Mouse (Mus musculus) neural tube, embryonic 10.5 days (tissue): ENCODE data around the gene Frem1.

Experiments
- DNase-seq: peaks from one replicate; pipeline ENCODE4 v3.0.0-alpha.2; 2017; ENCODE audit warnings: low spot score; ENCODE audit errors: extremely low spot score

The Frem1 gene

DNA sequence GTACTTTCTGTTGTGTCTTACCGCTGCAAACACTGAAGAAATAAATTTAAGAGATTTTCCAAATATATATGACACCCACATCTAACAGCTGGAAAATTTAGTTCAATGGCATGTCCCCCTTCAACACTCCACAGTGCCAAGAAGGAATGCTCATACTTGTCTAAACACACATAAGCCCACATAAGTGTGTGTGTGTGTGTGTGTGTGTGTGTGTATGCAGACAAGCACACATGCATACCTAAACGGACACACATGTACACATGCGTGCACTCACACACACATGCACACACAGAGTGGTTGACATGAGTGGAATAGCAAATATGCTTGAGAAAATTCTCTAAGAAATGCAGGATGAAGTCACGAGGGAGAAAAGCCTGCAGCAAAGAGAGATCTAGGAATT lies 179.6 kb downstream of the Frem1 start:
- DNase-seq, result no peak

DNA sequence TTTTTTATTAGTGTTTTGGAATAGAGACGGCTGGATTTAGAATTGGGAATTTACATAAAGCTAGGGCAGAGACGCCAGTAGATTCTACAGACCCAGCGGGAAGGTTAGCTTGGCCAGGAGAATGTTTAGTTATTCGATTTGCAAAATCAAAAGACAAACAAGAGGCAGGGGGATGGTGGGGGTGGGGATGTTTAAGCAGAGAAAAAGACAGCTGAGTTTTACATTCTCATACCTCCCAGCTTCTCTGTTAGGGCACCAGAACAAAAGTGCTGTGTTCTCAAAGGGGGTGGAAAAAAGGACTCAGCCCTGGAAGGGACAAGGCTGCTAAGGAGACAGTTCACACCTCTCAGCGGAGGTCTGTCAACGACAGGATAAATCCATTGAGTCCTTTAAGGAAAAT lies 180.0 kb downstream of the Frem1 start:
- DNase-seq, result no peak

DNA sequence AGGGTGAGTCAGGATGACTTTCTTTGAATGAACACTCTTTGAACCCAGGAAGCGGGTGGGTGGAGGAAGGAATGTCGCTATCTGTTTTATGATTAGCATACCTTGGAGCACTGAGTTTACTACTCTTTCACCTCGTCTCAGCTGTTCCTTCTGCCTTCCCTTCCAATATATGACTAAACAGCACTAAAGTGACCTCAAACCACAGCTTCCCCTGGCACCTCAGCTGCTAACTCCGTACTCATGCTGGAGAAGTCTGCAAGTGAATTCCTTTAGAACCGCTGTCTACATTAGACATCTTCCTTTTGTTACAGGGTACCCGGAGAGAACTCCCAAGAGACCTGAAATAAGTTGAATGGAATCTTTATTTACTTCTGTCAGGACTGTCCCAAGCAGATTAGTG lies 181.2 kb downstream of the Frem1 start:
- DNase-seq, result no peak

DNA sequence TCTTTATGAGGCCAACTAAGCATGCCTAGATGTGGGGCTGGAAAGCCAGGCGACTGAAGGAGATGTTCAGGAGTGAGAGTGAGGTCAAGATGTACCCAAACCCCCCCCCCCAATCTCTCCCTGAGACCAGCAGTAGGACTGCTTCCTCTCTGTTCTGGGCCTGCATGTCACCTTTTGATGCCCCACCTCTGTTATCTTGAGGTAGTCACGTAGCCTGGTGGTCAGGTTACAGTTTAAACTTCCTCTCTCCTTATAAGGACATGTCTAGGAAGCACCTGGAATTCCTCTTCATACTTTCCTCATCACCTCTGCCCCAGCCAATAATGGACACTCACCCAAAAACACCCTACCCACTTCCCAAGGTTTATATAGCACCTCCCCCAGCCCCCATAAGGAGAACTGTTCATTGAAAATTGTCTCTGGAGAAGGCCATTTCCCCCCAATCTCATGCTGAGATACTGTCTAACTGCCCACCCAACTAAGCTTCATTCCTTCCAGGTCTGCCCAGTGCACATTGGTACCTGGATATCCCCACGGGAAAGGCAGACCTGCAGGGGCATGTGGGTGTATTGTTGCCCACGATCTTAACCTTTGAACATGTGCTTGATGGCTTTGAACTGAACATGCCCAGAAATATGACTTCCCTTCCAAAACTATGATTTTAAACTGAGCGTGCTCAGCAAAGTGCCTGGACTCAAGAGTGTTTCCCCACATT lies 184.3 kb downstream of the Frem1 start:
- no peak for DNase-seq

DNA sequence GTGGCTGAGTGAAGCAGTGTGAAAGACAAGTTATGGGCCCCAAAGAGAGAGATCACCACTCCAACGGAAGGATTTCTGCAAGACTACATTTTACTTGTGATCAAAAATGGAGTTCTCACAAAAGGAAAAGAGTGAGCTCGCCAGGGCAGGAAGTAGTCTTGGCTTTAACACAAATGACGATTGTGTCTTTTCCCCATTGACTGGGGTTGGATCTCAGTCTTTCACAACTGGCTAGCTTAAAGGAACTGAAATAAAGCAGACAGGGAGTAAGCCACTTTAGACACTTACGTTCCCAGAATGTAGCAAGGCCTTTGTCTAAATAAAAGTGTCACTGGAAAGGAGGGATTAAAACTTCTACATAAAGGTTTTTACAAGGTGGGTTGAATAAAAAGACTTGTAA lies 185.0 kb downstream of the Frem1 start:
- DNase-seq, result no peak

DNA sequence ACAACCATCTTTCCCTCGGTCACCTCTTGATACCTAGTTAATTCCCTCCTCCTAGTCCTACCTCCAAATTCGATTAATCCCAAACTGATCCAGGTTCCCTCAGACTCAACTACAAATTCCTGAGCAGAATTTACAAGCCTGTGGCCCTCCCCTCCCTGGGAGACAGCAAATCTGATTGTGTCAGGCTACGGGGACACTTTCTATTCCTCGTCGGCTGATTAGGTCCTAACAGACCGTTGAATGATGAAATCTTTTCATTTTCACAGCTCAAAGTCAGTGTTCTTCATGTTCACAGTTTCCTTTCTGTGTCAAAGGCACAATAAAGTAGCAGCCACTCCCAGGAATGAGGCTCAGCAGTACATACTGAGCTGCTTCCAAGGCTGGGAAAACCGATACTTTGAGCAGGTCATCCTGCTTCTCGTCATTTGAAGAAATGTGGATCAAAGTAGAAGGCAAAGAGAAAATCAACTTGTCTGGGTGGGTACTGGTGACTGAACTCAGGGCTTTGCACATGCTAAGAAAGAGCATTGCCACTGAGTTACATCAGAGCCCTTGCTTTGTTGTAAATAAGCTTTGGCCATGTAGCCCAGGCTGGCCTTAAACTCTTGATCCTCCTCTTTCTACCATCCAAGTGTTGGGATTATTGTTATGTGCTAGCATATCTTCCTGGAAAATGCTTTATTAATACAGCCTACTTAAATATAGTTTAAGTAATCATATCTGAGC lies 187.0 kb downstream of the Frem1 start:
- DNase-seq, result no peak

DNA sequence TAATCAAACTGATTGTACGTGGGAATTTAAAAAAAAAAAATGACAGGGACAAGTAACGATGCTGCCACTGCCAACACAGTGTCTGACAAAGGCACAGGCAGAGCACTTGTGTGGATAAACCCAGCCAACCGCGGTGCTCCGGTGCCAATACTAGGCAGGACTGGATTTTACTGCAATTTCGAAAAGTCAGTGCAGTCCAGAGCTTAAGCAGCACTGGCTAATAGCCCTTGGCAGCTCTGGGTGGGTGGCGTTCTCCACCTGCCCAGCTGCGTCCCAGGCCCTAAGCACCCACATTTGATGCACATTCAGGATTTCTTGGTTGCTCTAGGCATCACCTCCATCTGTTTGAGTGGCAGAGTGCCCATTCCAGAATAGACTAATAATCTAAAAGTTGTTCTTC lies 188.8 kb downstream of the Frem1 start:
- DNase-seq, result no peak

DNA sequence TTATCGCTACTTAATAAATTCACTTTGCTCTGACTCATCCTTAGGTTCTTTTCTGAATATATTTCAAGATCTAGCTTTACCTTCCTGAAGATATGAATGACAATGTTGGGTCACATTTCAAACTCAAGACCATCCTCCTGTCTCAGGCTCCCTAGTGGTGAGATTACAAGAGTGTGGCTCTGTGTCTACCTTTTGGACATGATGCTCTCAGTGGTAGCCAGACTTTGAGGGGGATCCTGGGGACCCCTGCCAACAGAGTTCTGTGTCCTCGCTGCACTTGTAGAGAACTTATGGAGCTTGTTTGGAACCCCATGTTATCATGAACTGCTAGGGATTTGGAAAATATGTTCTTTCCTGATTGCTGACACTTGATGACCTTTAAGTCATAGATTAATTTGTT lies 190.7 kb downstream of the Frem1 start:
- no peak for DNase-seq

DNA sequence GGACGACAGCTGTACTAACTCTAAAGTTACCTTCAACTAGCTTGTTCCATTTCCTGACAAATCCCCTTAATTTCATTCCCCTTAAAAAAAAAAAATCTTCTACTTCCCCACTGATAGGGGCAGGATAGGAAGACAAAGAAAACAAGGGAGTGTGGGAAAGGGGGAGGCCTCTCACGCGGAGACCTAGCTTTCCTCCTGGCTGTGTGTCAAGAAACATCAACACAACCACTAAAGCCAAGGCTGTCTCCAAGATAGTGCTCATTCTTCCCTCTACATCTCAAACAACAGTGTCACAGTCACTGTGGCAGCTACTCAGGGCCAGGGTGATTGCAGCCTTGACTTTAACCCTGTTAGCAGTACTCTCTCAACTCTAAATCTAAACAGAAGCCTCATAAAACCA lies 191.6 kb downstream of the Frem1 start:
- no peak for DNase-seq

DNA sequence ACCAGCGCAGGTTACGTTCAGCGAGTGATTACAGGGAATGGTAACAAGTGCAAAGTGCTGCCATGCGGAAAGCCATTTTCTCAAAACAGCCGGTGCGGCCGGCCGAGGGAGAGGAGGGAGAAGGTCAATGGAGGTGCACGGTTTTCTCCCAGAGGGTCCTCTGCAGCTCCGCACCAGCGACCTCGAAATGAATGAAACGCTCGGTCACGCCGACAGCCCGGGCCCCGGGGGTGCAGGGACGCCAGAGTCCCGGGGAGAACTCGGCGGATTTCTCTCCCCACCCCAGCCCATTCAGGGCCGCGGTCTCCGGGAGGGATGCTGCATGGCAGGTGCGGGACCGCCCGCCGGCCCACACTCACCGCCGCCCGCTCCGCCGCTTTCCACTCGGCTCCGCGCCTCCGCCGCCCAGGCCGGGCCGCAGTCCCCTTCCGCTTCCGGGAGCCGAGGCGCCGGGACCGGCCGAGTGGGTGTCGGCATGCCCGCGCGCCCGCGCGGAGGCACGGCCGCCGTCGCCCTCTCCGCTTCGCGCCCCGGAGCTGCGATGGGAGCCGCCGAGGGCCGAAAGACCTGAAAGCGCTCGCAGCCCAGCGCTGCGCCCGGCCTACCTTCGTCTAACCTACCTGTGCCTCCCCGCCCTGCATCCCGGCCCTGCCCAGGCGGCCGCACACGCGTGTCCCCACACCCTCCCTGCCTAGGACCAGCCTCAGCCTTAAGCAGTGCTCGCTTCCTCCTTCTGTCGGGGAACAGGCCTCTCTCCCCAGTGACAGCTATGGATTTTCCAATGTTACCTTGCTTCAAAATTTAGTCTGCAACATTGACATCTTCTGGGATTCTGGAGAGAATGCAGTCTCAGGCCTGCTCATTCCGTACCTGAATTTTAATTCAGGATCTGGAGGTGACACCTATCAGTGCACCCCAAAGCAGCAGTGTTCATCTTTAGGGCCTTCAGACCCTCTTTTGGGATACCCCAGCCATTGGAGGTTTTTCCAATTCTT lies 192.7 kb downstream of the Frem1 start, which contains the start of gene Zdhhc21:
TSS of gene Zdhhc21 (minus strand) at position 828 of the 995 bp plus-strand sequence.
- peak; percentile 78 for DNase-seq

DNA sequence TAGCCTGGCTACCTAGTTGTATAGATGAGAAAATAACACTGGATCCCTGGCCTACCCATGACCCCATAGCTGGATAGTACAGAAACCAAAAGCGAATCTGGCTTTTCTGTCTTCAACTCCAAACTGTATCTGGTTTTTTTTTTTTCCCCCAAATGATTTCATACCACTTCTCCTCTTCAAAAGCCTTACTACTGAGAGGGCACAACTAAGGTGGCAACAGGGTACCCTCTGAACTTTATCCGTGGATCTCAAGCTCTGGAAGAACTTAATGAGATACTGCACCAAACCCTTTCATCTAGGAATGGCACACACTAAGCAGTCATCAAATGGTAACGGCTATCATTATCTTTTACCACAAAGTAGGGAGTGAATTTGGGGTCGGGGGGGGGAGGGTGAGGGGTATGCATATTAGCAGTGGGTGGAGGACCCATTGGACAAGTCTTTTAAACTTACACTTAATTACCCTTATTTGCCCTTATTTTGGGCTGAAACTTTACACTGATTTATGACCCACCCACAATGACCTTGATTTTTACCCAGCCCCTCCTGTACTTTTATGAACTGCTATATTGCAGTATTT lies 193.6 kb downstream of the Frem1 start:
- DNase-seq, result no peak

DNA sequence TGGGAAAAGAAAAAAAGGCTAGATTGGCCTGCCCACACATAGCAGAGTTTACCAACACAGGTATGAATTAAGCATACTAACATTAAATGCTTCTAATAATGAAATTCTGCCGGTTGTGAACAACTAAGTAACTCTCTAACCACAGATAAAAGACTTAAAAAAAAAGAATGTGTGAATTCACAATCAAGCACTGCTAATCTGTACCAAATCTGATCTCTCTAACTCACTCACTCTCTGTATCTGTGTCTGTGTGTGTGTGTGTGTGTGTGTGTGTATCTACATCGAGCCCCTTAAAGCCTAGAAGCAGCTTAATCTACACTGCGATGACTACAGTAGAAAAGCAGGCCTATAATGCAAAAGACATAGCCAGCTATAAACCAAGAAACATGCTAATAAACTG lies 195.2 kb downstream of the Frem1 start:
- DNase-seq, result no peak

DNA sequence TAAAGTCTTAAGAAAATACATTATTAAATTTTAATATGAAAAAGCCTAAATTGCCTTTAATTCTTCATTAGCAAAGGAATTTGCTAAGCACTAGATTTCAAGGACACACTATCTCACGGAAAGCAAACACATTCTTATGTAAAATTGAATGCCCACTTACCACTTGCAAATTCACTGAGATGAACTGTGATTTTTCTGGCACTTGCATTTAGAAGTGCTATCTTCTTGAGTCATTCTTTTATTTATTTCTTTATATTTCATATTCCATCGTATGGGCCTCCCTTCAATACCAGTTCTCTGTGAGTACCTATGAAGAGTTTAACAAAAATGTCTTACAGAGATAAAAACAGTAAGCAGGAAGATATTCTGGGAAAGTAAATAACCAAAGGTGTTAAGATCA lies 198.3 kb downstream of the Frem1 start:
- DNase-seq, result no peak

DNA sequence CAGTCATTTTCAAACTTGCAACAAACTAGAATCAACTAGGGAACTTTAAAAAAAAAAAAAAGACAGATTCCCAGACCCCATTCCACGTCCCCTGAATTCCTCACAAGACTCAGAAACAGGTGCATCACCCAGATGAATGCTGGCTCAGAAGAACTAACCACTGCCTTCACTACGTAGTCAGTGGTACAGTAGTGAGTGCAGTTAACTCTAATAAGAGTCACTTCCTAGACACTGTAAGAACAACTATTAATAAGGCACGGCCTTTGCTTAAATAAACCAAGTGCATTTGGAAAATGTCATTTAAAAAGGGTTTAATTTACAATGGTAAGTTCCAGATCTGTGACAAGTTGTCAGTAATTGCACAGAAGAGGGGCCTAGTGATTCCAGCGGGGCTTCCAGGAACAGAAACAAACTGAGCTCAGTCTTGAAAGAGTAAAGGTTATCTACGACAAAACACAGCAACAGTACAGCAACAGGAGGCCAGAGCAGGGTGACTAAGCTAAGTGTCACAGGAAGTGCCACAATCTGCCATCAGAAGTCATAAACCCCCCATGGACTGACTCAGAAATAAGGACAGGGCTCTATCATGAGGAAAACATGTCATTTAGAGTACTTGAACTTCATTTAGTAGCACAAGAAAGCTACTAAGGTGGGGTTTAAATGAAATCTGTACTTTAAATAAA lies 203.4 kb downstream of the Frem1 start:
- DNase-seq, result no peak
